Mouse (Mus musculus): ENCODE measurements around the gene Susd2.

GRCm38 (mm10) chr10:75642436-75642835, 1.4 kb downstream of the Susd2 start:
- no peak for TF ChIP-seq CTCF (IDR thresholded peaks at IDR 0.05; ENCODE audit: borderline replicate concordance, control insufficient read depth, extremely low read depth, insufficient read depth, low read length, poor library complexity)
- no peak for TF ChIP-seq POLR2A (IDR thresholded peaks at IDR 0.05; ENCODE audit: control insufficient read depth, extremely low read depth, insufficient read depth, low read length, poor library complexity)
